Mouse (Mus musculus): ENCODE data around the gene Poglut1. TPM values are rescaled to one million over a fixed set of nuclear protein-coding genes. Genes with fewer than 3 reads are reported as not detected.

Gene Poglut1
- polyA plus RNA-seq, 1 experiment from 2014 or later = 16.0 TPM

GRCm38 (mm10) chr16:38475681-38476311 lies 74.3 kb downstream of the Poglut1 start:
- WGBS = 44% methylated on average over 4 of the region's 4 CpGs
- H3K36me3 ChIP-seq (ENCODE audit: control insufficient read depth, insufficient read depth, low read length) = no peaks in the 10 kb centered on the region
- no peaks in the 10 kb centered on the region for H3K4me1 ChIP-seq (replicated peaks; ENCODE audit: control insufficient read depth, insufficient read depth)
- H3K9me3 ChIP-seq (ENCODE audit: control insufficient read depth, low read length) = no peaks in the 10 kb centered on the region
- H3K4me3 ChIP-seq (ENCODE audit: low read depth, low read length) = no peak overlapping the region
- no peak overlapping the region for H3K27ac ChIP-seq (replicated peaks)
- ATAC-seq (ENCODE audit: low FRiP score, low TSS enrichment) = no peak
- no peak for TF ChIP-seq EP300 (optimal IDR thresholded peaks at IDR 0.05)
- no peak for TF ChIP-seq CTCF (IDR thresholded peaks at IDR 0.05; ENCODE audit: low read depth)
- H3K9ac ChIP-seq (ENCODE audit: low read length) = no peak overlapping the region
- no peak for DNase-seq (ENCODE audit: low spot score)
- H3K27me3 ChIP-seq (ENCODE audit: control insufficient read depth, insufficient read depth, low read length) = no peaks in the 10 kb centered on the region
- peak overlapping the region; percentile 61 for H3K4me2 ChIP-seq (replicated peaks; ENCODE audit: low read depth)

Other genes with a start within 250 kb of the Poglut1 start
- 0.27 and 0.44 TPM in 2 replicates for gene Maats1, start 208.1 kb downstream of the Poglut1 start, polyA plus RNA-seq (2015; fragmentation: Nextera tagmentation; extraction: Ambion mirVana)
- gene Cox17, start 203.3 kb downstream of the Poglut1 start, polyA plus RNA-seq (2015; fragmentation: Nextera tagmentation; extraction: Ambion mirVana) = 301 and 327 TPM in 2 replicates
- gene Gm21987, start 203.2 kb downstream of the Poglut1 start, polyA plus RNA-seq (2015; fragmentation: Nextera tagmentation; extraction: Ambion mirVana) = not detected in 2 replicates
- 10.4 and 11.5 TPM in 2 replicates for gene Popdc2, start 188.0 kb downstream of the Poglut1 start, polyA plus RNA-seq (2015; fragmentation: Nextera tagmentation; extraction: Ambion mirVana)
- 0.11 and 0.34 TPM in 2 replicates for gene Pla1a, start 117.1 kb downstream of the Poglut1 start, polyA plus RNA-seq (2015; fragmentation: Nextera tagmentation; extraction: Ambion mirVana)
- gene Adprh, start 97.6 kb downstream of the Poglut1 start, polyA plus RNA-seq (2015; fragmentation: Nextera tagmentation; extraction: Ambion mirVana) = 44.4 and 46.7 TPM in 2 replicates
- 0.45 and 0.59 TPM in 2 replicates for gene Cd80, start 94.7 kb downstream of the Poglut1 start, polyA plus RNA-seq (2015; fragmentation: Nextera tagmentation; extraction: Ambion mirVana)
- 14.6 and 15.5 TPM in 2 replicates for gene Timmdc1, start 27.6 kb downstream of the Poglut1 start, polyA plus RNA-seq (2015; fragmentation: Nextera tagmentation; extraction: Ambion mirVana)
- gene Tmem39a, start 8.4 kb upstream of the Poglut1 start, polyA plus RNA-seq (2015; fragmentation: Nextera tagmentation; extraction: Ambion mirVana) = 44.6 and 48.9 TPM in 2 replicates
- 3.1 and 3.4 TPM in 2 replicates for gene Arhgap31, start 163.0 kb upstream of the Poglut1 start, polyA plus RNA-seq (2015; fragmentation: Nextera tagmentation; extraction: Ambion mirVana)
- 9.1 and 9.3 TPM in 2 replicates for gene B4galt4, start 192.0 kb upstream of the Poglut1 start, polyA plus RNA-seq (2015; fragmentation: Nextera tagmentation; extraction: Ambion mirVana)